Mouse (Mus musculus): ENCODE data around the gene Bean1. TPM values are rescaled to one million over a fixed set of nuclear protein-coding genes. Genes with fewer than 3 reads are reported as not detected.

The Bean1 gene
- polyA plus RNA-seq, 1 experiment, result not detected

DNA sequence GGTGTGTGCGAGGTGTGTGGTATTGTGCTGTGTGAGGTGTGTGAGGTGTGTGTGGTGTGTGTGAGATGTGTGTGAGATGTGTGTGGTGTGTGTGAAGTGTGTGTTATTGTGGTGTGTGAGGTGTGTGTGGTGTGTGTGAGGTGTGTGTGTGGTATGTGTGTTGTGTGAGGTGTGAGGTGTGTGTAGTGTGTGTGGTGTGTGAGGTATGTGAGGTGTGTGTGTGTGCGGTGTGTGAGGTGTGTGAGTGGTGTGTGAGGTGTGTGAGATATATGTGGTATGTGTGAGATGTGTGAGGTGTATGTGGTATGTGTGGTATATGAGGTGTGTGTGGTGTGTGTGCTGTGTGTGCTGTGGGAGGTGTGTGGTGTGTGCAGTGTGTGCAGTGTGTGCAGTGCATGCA is 22.3 kb upstream of the Bean1 start:
- no peak overlapping the region for H3K4me3 ChIP-seq (ENCODE audit: insufficient read depth, low read depth, low read length)
- 95% methylated on average over 2 of the region's 2 CpGs for WGBS
- H3K4me1 ChIP-seq (ENCODE audit: control insufficient read depth, insufficient read depth, low read length), result peaks cover 4% of the 10 kb centered on the region; the same call in 1 of the 2 replicates
- no peak overlapping the region for H3K27ac ChIP-seq (ENCODE audit: insufficient read depth, low read depth, low read length)
- TF ChIP-seq CTCF (IDR thresholded peaks at IDR 0.05; ENCODE audit: insufficient read depth, low read depth, low read length), result no peak

DNA sequence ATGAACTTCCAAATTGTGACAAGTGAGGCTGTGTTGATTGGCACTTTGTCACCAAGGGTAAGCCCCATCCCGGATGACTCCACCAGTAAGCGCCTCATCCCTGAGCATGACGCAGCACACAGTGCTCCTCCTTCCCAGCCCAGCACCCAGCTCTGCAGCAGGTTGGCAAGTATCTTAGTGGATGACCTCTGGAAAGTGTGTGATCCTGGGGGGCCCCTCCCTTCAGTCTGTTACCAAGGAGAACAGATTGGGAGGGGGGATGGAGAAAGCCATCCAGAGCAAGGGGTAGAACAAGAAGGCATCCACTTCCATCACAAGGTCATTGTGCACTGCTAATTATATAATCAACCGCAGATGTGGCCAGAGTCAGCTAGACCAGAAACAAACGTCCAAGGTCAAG is 9.5 kb upstream of the Bean1 start:
- H3K4me3 ChIP-seq (ENCODE audit: insufficient read depth, low read depth, low read length), result no peak overlapping the region
- WGBS, result 80% methylated on average over 5 of the region's 5 CpGs
- no peaks in the 10 kb centered on the region for H3K4me1 ChIP-seq (ENCODE audit: control insufficient read depth, insufficient read depth, low read length)
- H3K27ac ChIP-seq (ENCODE audit: insufficient read depth, low read depth, low read length), result no peak overlapping the region
- TF ChIP-seq CTCF (IDR thresholded peaks at IDR 0.05; ENCODE audit: insufficient read depth, low read depth, low read length) (no peak), POLR2A (IDR thresholded peaks at IDR 0.05; ENCODE audit: insufficient read depth, low read depth, low read length) (no peak)

DNA sequence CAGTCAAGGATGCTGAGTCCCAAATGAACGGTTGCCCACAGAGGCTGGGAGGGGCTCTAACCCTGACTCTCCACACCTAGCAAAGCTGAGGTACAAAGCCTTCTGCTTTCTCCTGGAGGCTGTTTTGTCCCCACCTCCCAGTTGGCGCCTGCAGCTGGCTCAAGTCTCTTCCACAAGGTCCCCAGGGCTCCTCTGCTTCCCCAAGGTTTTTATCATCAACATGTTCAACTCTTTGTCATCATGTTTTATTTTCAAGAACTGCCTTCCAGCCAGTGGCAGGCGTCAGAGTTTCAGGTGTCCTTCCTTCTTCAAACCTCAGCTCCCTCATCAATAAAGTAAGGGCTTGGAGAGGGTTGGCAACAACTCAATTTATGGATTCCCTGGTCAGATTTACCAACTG is 781 bp upstream of the Bean1 start:
- no peak overlapping the region for H3K4me3 ChIP-seq (ENCODE audit: insufficient read depth, low read depth, low read length)
- TF ChIP-seq CTCF (IDR thresholded peaks at IDR 0.05; ENCODE audit: insufficient read depth, low read depth, low read length) (no peak), POLR2A (IDR thresholded peaks at IDR 0.05; ENCODE audit: insufficient read depth, low read depth, low read length) (no peak)
- H3K27ac ChIP-seq (ENCODE audit: insufficient read depth, low read depth, low read length), result no peak overlapping the region
- H3K4me1 ChIP-seq (ENCODE audit: control insufficient read depth, insufficient read depth, low read length), result peaks cover 10% of the 10 kb centered on the region
- 92% methylated on average over 3 of the region's 3 CpGs for WGBS

DNA sequence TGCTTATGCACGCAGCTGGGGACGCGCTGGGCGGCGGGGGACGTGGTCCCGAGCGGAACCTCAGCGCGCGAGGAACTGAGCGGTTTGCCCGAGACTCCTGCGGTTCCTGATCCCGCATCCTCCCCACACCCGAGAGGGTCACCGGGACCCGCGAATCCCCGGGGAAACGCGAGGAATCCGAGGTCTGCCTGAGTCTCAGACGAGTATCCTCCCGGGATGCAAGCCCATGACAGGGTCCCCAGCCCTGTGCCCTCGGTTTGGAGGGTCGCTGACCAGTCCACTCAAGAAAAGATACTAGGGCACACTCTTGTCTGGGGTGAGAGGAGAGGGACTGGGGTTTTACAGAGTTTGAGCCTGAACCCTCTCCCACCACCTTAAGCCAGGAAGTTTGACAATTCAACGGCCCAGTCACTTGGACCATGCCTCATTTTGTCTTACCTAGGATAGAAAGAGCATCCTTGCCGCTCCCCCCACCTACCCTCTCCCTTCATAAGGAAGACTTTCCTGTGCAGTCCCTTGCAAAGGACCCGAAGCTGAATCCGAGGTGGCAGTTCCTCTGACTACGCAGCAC is 893 bp downstream of the Bean1 start:
- Histone ChIP-seq H3K4me3 (ENCODE audit: insufficient read depth, low read depth, low read length) (peak overlapping the region; percentile 59), H3K4me1 (ENCODE audit: control insufficient read depth, insufficient read depth, low read length) (peaks cover 10% of the 10 kb centered on the region), H3K27ac (ENCODE audit: insufficient read depth, low read depth, low read length) (no peak overlapping the region)
- TF ChIP-seq POLR2A (IDR thresholded peaks at IDR 0.05; ENCODE audit: insufficient read depth, low read depth, low read length), result no peak
- 5% methylated on average over 32 of the region's 32 CpGs for WGBS

DNA sequence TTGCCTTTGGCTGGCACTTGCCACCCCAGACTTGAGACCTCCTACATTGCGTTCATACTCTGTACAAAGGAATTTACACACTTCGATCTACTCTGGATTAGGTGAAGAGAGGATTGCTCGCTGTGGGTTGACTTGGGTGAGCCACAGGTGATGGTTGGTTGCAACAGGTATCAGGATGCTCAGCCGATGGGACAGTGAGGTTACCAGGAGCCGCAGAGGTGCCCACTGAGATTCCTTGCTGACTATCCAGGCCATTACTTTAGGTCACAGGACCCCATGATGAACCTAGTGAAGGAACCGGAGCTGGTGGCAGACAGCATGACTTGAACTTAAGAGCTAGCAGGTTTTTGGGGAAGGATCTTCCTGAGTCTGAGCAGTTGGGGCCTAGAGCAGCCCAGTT is 2.2 kb downstream of the Bean1 start:
- no peak overlapping the region for H3K27ac ChIP-seq (ENCODE audit: insufficient read depth, low read depth, low read length)
- 91% methylated on average over 6 of the region's 6 CpGs for WGBS
- no peak overlapping the region for H3K4me3 ChIP-seq (ENCODE audit: insufficient read depth, low read depth, low read length)
- TF ChIP-seq POLR2A (IDR thresholded peaks at IDR 0.05; ENCODE audit: insufficient read depth, low read depth, low read length), result no peak
- TF ChIP-seq CTCF (IDR thresholded peaks at IDR 0.05; ENCODE audit: insufficient read depth, low read depth, low read length), result no peak
- peaks cover 21% of the 10 kb centered on the region for H3K4me1 ChIP-seq (ENCODE audit: control insufficient read depth, insufficient read depth, low read length)

DNA sequence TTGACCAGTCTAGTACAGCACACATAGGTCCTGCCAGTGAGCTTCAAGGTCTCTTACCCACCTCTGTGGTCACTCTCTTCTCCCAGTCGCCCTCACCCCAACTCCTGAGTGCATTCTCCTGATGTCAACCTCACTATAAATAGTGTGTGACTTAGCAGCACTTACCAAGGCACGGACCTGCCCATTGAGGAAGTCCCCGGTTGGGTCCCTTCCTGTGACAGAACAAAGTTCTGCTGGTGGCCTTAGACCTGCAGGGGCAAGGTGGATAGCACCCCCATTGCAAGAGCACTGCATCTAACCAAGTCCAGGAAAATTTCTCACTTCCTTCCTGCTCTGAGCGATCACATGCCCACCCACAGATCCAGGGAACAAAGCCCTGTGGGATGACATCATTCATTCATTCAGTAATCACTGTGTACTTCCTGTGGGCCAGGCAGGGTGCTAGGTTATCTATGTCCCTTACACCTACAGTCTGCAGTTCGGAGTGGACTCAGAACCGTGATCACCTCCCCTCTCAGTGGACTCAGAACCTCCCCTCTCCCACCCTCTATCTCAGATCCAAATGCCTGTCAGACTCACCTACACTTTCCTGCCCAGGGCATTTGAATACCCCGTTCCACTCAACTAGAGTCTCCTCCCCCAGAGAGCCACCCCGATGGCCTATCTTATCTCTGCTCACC is 5.7 kb downstream of the Bean1 start:
- 78% methylated on average over 8 of the region's 8 CpGs for WGBS
- TF ChIP-seq CTCF (IDR thresholded peaks at IDR 0.05; ENCODE audit: insufficient read depth, low read depth, low read length), result no peak
- TF ChIP-seq POLR2A (IDR thresholded peaks at IDR 0.05; ENCODE audit: insufficient read depth, low read depth, low read length), result no peak
- Histone ChIP-seq H3K4me3 (ENCODE audit: insufficient read depth, low read depth, low read length) (no peak overlapping the region), H3K27ac (ENCODE audit: insufficient read depth, low read depth, low read length) (no peak overlapping the region), H3K4me1 (ENCODE audit: control insufficient read depth, insufficient read depth, low read length) (peaks cover 16% of the 10 kb centered on the region)

DNA sequence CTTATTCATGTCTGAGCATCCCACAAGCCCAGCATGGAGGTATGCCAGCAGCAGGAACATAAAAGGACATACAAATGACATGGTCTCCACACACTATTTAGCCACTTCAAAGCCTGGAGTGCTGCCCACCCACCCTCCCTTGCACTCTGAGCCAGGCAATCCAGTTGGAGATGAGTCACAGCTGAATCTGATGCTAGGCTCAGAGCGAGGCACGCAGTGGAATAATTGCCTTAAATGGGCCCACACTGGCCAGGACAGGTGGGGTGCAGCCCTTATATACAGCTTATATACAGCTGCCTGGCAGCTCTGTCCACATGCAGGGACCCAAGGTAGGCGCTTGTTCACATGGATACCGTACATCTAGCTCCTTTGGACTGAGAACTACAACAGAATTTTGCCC is 6.8 kb downstream of the Bean1 start:
- WGBS, result 60% methylated on average over 4 of the region's 4 CpGs
- no peak overlapping the region for H3K4me3 ChIP-seq (ENCODE audit: insufficient read depth, low read depth, low read length)
- H3K4me1 ChIP-seq (ENCODE audit: control insufficient read depth, insufficient read depth, low read length), result peaks cover 11% of the 10 kb centered on the region
- H3K27ac ChIP-seq (ENCODE audit: insufficient read depth, low read depth, low read length), result no peak overlapping the region
- TF ChIP-seq CTCF (IDR thresholded peaks at IDR 0.05; ENCODE audit: insufficient read depth, low read depth, low read length) (no peak), POLR2A (IDR thresholded peaks at IDR 0.05; ENCODE audit: insufficient read depth, low read depth, low read length) (no peak)

DNA sequence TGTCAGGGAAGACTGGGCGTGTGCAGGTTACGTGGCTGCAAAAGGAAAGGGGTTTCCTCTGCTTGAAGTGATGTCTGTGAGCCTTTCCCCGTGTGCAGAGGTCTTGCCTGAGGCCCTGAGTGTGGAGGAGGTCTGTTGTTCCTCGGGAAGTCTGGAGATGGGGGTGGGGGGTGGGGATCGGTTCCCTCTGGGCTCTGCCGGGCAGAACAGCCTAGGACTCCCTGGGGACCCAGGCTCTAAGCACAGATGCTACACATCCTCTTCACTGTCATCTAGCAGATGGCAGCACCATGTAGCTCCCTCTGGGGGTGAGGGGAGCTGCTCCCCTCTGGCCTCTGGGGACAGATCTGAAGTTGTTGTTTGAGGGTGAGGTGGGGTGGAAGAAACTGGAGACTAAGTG is 14.7 kb downstream of the Bean1 start:
- TF ChIP-seq POLR2A (IDR thresholded peaks at IDR 0.05; ENCODE audit: insufficient read depth, low read depth, low read length) (no peak), CTCF (IDR thresholded peaks at IDR 0.05; ENCODE audit: insufficient read depth, low read depth, low read length) (no peak)
- no peak overlapping the region for H3K4me3 ChIP-seq (ENCODE audit: insufficient read depth, low read depth, low read length)
- H3K27ac ChIP-seq (ENCODE audit: insufficient read depth, low read depth, low read length), result no peak overlapping the region
- H3K4me1 ChIP-seq (ENCODE audit: control insufficient read depth, insufficient read depth, low read length), result no peaks in the 10 kb centered on the region
- 41% methylated on average over 6 of the region's 6 CpGs for WGBS

DNA sequence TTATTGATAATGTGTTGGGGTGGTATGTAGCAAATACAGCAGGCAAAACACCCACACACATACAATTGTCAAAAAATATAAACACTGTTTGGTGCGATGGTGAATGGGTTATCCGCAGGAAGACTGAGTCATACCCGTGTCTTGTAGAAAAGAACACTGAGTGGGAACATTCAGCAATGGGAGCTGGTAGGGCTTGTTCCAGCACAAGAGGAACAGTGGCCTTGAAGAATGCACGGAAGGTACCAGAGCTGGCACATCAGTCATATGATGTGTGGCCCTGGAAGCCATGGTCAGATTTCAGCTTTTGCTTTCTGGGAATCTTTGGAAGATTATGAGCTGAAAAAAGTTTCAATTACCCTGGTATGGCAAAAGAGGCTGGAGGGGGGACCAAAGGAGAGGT is 16.6 kb downstream of the Bean1 start:
- no peaks in the 10 kb centered on the region for H3K4me1 ChIP-seq (ENCODE audit: control insufficient read depth, insufficient read depth, low read length)
- 59% methylated on average over 4 of the region's 4 CpGs for WGBS
- no peak overlapping the region for H3K27ac ChIP-seq (ENCODE audit: insufficient read depth, low read depth, low read length)
- TF ChIP-seq CTCF (IDR thresholded peaks at IDR 0.05; ENCODE audit: insufficient read depth, low read depth, low read length) (no peak), POLR2A (IDR thresholded peaks at IDR 0.05; ENCODE audit: insufficient read depth, low read depth, low read length) (no peak)
- H3K4me3 ChIP-seq (ENCODE audit: insufficient read depth, low read depth, low read length), result no peak overlapping the region
